Mouse (Mus musculus) hindbrain, embryonic 16.5 days (tissue): ENCODE measurements around the gene Gm5136. TPM values are rescaled to one million over a fixed set of nuclear protein-coding genes. Genes with fewer than 3 reads are reported as not detected.

Experiments used
- ATAC-seq: fragments of 200-750 bp; cut with Nextera tagmentation; 2 replicates; pipeline ENCODE4 v1.8.0; 2017; ENCODE audit warnings: moderate TSS enrichment, moderate library complexity
- H3K27ac ChIP-seq: fragments of 300-500 bp; sonication (generic); 2 replicates; pipeline ENCODE4 v1.5.1; 2014; ENCODE audit warnings: low read depth, mild to moderate bottlenecking, control low read depth, low read length, moderate library complexity
- H3K27me3 ChIP-seq: fragments of 300-500 bp; sonication (generic); replicated peaks from 2 replicates; pipeline ENCODE4 v1.6.1; 2014; ENCODE audit warnings: low read length; ENCODE audit not compliant: control insufficient read depth, insufficient read depth
- H3K36me3 ChIP-seq: fragments of 300-500 bp; sonication (generic); 2 replicates; pipeline ENCODE4 v1.6.1; 2014; ENCODE audit warnings: mild to moderate bottlenecking, low read length, moderate library complexity, mixed read lengths; ENCODE audit not compliant: control insufficient read depth, insufficient read depth
- H3K4me1 ChIP-seq: fragments of 300-500 bp; sonication (generic); 2 replicates; pipeline ENCODE4 v1.6.1; 2014; ENCODE audit warnings: low read depth, low read length; ENCODE audit not compliant: control insufficient read depth, insufficient read depth
- H3K4me2 ChIP-seq: fragments of 300-500 bp; sonication (generic); 2 replicates; pipeline ENCODE4 v1.6.1; 2014; ENCODE audit warnings: mild to moderate bottlenecking, low read length, control low read depth, moderate library complexity
- H3K4me3 ChIP-seq: fragments of 300-500 bp; sonication (generic); 2 replicates; pipeline ENCODE4 v1.5.1; 2014; ENCODE audit warnings: mild to moderate bottlenecking, low read length, control low read depth, moderate library complexity
- H3K9ac ChIP-seq: fragments of 300-500 bp; sonication (generic); 2 replicates; pipeline ENCODE4 v1.6.1; 2014; ENCODE audit warnings: low read depth, mild to moderate bottlenecking, control low read depth, low read length, moderate library complexity
- H3K9me3 ChIP-seq: fragments of 300-500 bp; sonication (generic); 2 replicates; pipeline ENCODE4 v1.6.1; 2014; ENCODE audit warnings: mild to moderate bottlenecking, low read length, moderate library complexity; ENCODE audit not compliant: control insufficient read depth
- WGBS: fragments of 180-500 bp; shearing (Covaris S2); extraction: QIAGEN DNeasy Blood & Tissue Kit; methylation state at CpG from one replicate; pipeline ENCODE4 v1.1.7; 2014; 5-methylcytosine and 5-hydroxymethylcytosine counted together
- polyA plus RNA-seq: library from polyadenylated mRNA; unstranded; fragments of >200 nt; fragmentation: Nextera tagmentation; extraction: Ambion mirVana; gene quantifications from 2 replicates; pipeline ENCODE4 v1.2.1, GENCODE M21; 2015

Gene Gm5136
- polyA plus RNA-seq, 1 experiment from 2014 or later, result 0.29 TPM

DNA sequence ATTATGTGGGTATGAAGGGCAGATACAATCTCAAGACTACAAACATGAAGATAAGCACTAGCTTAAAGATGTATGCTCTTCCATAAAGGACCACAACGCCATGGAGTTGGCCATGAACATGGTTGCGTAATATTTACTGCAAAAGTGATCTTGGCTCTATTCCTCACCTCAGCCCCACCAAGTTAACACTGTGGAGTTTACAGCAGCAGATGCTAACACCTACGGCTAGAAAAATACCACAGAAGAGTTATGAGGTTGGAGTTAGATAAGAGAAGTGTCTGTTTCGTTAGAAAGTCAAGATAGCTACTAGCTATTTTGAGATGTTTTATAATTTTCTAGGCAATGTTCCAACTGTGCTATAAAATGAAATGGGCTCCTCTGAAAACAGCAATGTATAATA is 43.1 kb downstream of the Gm5136 start:
- no peaks in the 10 kb centered on the region for H3K27me3 ChIP-seq
- WGBS, result 93% methylated on average over 4 of the region's 4 CpGs
- no peaks in the 10 kb centered on the region for H3K36me3 ChIP-seq
- no peak overlapping the region for H3K4me3 ChIP-seq
- no peaks in the 10 kb centered on the region for H3K9me3 ChIP-seq
- H3K4me2 ChIP-seq, result no peak overlapping the region
- ATAC-seq, result no peak
- H3K9ac ChIP-seq, result no peak overlapping the region
- H3K27ac ChIP-seq, result no peak overlapping the region
- no peaks in the 10 kb centered on the region for H3K4me1 ChIP-seq

GRCm38 (mm10) chr10:108655074-108655473 is 44.9 kb downstream of the Gm5136 start:
- no peak overlapping the region for H3K4me2 ChIP-seq
- no peak overlapping the region for H3K9ac ChIP-seq
- H3K4me1 ChIP-seq, result no peaks in the 10 kb centered on the region
- WGBS, result 92% methylated on average over 11 of the region's 11 CpGs
- no peaks in the 10 kb centered on the region for H3K9me3 ChIP-seq
- no peaks in the 10 kb centered on the region for H3K36me3 ChIP-seq
- H3K27me3 ChIP-seq, result no peaks in the 10 kb centered on the region
- no peak overlapping the region for H3K27ac ChIP-seq
- ATAC-seq, result no peak
- H3K4me3 ChIP-seq, result no peak overlapping the region

DNA sequence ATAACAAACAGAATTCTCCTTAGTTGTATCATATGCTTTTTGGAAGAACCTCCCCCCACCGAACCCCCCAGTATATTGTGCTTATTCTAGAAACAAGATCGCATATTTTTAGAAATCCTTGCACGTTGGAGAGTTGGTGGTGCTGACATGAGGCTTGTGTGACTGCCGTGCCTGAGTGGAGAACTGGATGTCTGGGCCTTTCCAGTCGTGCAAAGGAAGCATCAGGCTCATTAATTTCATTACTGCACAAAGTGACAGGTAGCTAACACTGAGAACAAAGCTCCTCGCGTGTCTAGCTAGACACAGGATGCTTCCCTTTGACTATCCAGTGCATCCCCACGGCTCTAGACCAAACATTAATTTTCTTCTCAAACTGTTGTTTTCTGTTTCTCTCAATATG is 47.1 kb downstream of the Gm5136 start:
- Histone ChIP-seq H3K9ac (no peak overlapping the region), H3K27ac (no peak overlapping the region), H3K4me1 (no peaks in the 10 kb centered on the region), H3K9me3 (no peaks in the 10 kb centered on the region), H3K4me2 (no peak overlapping the region), H3K36me3 (no peaks in the 10 kb centered on the region), H3K27me3 (no peaks in the 10 kb centered on the region), H3K4me3 (no peak overlapping the region)
- 56% methylated on average over 8 of the region's 8 CpGs for whole genome bisulfite sequencing
- 0 out of 2 replicates have a peak, but pooled peaks have one; percentile 37 for ATAC-seq

DNA sequence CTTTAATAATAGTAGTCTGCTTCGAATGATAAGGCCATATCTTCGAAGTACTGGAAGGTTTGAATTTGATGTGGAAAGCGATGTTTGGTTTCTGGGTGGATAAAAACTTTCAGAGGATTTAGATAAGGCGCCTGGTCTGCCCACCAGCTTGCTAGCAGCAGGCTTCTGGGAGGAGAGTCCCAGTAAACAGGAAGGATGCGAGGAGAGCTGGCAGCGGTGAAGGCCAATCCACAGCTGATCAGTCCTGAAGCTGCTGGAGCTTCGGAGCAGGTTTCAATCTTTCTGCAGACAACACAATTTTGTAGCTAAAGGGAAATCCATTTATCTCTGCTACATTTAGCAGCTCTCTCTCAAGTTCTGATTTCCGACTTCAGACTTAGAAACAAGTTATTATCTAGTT is 47.9 kb downstream of the Gm5136 start:
- Histone ChIP-seq H3K4me1 (no peaks in the 10 kb centered on the region), H3K27me3 (no peaks in the 10 kb centered on the region), H3K36me3 (no peaks in the 10 kb centered on the region), H3K27ac (no peak overlapping the region), H3K9me3 (no peaks in the 10 kb centered on the region), H3K4me2 (no peak overlapping the region), H3K9ac (no peak overlapping the region), H3K4me3 (no peak overlapping the region)
- ATAC-seq, result no peak
- WGBS, result 85% methylated on average over 8 of the region's 8 CpGs

DNA sequence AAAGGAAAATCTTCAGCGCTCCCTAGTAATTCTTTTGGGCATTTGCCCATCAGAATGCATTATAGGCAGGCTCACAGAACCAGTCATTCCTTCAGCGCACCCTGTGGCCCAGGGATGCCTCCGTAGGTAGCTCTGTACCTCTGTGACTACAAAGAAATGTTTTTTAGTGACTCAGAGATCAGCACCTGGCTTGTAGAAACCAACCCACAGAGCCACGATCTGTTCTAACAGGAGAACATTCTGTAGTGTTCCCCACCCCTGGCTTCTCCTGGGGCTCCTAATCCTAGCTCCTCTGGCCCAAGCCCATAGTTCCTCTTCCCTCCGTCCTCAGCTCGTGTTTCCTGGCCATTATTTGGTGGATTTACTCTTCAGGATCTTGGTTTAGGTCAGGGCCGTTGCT is 50.8 kb downstream of the Gm5136 start:
- ATAC-seq, result no peak
- H3K4me1 ChIP-seq, result no peaks in the 10 kb centered on the region
- no peak overlapping the region for H3K4me3 ChIP-seq
- H3K36me3 ChIP-seq, result no peaks in the 10 kb centered on the region
- no peak overlapping the region for H3K9ac ChIP-seq
- no peaks in the 10 kb centered on the region for H3K9me3 ChIP-seq
- H3K4me2 ChIP-seq, result no peak overlapping the region
- 0 out of 2 replicates have a peak overlapping the region, but pooled peaks have one; percentile 20 for H3K27ac ChIP-seq
- no peaks in the 10 kb centered on the region for H3K27me3 ChIP-seq
- WGBS, result 73% methylated on average over 7 of the region's 7 CpGs
